Mouse (Mus musculus) left cerebral cortex, adult 8-10 months (tissue): ENCODE measurements around the gene Plod1. TPM values are rescaled to one million over a fixed set of nuclear protein-coding genes. Genes with fewer than 3 reads are reported as not detected.
"Not testable (repeated sequence)": the region's sequence is repeated elsewhere in the genome, so short reads cannot be mapped to it uniquely, and the experiment has no call there.

Source experiments
- DNase-seq, 2 experiments: peaks; one replicate each; pipeline ENCODE4 v3.0.0; 2022; ENCODE audit warnings: low spot score in 2 of 2
- total RNA-seq, 4 experiments: library from RNA; stranded (reverse); gene quantifications; 2 replicates each; pipeline ENCODE4 v1.2.4; 2022

The Plod1 gene
- total RNA-seq, 4 experiments from 2014 or later = 12.1 to 16.3 (median 14.1) TPM

DNA sequence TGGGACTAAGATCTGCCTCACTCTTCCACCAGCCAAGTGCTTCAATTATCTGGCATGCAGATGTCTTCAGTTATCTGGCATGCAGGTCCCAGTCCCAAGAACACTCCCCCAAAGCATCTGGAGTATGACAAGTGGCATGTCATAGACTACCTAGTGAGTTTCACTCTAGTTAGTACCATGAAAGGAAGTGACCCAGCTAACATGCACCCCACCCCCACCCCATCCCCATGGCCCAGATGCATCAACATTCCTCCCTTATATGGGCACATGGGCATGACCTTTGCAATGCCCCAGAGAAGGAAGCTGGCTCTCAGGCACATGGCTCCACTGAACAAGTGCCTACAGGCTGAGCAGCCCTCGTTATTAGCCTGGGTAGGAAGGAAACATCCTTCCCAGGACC lies 40.2 kb downstream of the Plod1 start:
- DNase-seq = no peak

DNA sequence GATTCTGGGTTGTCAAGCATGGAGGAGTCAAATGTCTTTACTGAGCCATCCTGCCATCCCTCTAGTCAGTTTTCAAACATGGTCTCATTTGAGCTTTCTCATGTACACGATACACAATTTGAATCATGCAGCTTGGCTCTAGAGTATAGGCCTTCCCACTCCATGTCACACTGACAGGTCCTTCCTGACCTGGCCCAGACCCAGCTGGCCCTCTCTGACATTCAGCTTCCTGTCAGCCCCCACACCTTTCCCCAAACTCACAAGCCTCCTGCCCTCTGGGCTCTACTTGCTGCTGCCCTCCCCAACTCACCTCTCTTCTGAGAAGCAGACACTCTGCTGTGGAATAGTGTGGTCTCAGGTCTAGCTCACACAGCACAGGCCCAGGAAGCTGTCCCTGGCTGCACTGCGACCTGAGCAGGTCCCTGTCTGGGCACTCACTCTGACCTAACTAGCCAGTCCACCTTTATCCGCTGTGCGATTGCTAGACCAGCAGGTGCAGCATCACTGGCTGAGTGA lies 40.7 kb downstream of the Plod1 start:
- DNase-seq = no peak

DNA sequence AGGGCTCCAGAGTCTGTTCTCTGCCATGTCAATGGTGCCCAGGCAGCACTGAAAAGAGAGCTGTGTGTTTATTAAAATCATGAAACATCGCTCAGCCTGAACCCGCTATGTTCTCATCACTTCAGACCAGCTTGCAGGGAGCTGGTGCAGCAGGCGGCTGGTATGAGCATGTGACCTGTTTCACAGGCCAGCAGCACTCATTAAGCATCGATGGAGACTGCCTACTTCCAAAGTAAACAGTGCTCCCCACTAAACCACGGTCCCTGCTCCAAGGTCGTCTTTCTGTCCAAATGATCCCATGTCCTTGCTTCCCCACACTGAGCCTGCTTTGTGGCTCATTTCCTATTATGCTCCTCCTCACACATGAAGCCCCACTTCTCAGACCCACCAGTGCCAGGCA lies 46.2 kb downstream of the Plod1 start:
- no peak for DNase-seq

DNA sequence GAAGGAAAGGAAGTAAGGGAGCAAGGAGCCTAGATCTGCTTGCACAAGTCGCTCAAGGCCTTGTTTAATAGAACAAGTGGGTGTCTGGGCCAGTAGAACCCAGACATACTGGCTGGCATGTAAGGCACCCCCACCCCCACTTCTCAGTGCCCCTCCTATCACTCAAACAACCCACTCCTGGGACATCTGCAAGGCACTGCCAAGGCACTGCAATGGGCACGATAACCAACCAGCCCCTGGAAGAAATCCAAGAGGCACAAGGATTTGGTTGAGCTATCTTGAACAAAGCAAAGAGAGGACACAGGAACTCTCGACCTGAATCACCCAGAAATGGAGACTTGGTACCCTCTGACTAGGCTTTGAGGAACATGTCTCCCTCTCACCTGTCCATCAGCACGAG lies 48.3 kb downstream of the Plod1 start:
- no peak for DNase-seq

DNA sequence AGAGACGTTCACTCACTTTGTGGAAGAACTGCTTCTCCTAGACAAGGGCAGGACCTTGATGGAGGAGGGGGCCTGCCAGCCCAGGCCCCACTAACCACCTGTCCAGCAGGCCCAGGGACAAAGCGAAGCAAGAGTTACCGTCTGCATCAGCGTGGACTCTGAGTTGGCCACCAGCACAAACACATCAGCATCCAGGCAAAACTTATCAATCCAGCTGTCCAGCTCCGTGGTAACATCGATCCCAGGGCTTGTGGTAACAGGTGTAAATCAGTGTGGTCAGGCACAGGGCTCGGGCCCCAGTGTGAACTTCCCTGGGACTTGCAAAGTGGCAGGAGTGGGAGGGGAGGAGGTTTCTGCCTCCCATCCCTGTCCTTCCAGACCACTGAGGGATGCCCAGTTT lies 49.3 kb downstream of the Plod1 start:
- DNase-seq = no peak

DNA sequence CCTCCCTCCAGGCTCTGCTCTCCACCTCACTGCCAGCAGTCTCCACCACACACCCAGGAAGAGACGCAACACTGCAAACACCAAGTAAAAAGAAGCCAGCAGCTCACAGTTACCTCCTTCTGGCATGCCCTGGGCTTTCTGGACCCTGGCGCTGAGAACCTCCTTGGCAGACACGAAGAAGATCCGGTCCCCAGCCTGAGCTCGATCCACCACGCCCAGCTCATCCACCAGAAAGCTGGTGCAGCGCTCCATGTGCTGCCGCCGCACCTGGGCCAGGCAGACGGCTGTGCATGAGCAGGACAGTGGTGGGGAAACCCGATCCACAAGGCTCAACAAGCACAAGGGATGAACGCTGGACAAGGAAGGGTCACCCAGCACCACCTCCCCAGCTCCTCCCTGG lies 50.4 kb downstream of the Plod1 start:
- no peak for DNase-seq

DNA sequence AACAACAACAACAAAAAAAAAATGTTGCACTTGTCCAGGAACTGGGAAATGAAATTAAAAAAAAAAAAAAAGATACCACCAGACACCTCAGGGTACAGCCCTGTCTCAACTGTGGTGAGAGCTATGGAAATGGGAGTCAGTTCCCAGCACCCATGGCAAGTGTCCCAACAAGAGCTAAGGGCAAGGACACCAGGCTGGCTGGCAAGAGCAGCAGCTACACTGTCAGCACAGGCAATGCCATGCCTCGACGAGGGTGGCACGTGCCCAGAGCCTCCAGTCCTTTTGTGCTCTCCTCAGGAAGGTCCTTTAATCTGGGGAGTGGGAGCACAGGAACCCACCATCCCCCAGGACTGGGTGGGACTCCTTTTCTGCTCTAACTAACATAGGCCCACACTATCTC lies 52.4 kb downstream of the Plod1 start:
- no peak for DNase-seq

DNA sequence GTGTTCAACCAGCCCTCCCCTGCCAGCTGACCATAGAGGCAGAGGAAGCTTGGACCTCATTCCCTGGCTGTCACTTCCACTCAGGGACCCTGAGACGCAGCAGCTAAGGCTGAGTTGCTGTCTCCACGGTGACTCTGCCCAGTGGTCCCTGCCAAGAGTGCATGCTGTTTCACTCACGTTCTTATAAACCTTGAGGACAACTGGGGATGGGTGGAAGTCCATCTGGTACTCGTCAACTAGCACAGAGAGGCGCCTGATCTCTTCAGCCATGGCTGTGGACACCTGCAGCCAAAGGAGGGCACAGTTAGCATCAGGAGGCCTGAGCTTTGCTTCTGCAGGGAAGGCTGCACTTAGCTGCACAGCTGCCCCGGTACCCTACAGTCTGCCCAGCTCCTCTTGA lies 53.5 kb downstream of the Plod1 start:
- DNase-seq = no peak

DNA sequence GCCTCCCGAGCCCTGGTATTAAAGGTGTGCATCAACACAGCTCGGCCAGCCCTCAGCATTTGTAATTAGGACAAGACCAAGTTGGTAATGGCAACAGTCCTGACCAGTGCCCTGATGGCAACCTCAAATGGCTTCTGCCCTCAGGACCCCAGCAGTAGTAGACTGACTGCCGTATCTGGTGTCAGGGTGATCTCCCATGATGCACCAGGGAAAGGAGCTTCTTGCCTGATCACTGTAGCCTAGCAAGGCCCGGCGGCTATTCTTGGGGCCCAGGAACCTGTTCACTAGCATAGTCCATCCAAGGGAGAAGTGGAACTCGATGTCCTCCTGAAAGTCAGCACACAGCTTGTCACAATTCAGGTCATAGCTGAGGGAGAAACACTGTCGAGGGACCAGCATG lies 54.8 kb downstream of the Plod1 start:
- DNase-seq = no peak

DNA sequence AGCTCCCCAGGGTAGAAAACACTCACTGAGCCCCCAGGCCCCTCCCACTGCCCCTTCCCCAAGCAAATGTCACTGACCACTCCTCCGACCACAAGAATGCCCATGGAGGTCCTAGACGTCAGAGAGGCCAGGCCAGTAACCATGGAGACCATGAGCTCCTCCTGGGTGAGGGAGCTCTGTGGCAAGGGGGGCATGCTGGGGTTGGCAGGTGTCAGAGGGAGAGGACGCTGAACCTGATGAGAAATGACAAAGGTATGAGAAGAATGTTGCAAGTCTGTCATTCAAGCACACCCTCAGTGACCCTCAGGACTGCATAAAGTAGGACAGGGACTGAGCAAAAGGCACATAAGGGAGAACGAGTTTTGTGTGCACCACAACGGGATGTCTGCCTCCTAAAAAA lies 56.7 kb downstream of the Plod1 start:
- no peak for DNase-seq

DNA sequence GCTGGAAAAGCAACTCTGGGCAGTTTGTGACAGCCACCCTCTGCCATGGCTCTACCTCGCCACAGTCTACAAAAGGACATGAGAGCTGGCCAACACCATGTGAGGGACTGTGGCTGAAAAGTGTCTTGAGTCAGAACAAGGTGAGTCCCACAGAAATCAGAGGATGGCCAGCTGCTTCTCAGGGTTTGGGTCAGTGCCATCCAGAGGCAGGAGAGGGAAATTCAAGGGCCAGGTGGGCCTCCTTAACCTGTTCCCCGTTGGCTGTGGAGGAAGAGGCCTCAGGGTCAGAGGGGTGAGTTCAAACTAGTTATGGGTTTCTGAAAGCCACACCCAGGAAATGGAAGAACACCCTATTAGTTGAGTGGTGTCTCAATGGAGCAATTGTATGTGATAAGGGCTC lies 57.1 kb downstream of the Plod1 start:
- no peak for DNase-seq

DNA sequence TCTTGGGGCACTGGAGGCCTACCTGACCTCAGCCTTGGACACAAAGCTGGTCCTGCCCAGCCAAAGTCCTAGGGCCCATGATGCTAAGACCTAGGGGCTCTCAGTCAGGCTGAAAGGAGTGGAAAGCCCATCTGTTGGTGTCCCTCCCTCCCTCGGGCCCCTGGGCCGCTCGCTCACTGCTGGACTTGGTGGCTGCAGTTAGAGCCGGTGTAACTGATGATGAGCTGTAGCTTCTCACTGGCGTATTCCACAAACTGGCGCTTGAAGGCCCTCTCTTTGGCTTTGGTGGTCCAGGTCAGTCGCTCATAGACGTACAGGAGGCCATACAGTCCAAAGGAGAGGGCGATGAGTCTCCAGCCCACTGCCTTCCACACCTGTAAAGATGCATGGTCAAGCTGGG lies 58.0 kb downstream of the Plod1 start:
- DNase-seq = no peak

DNA sequence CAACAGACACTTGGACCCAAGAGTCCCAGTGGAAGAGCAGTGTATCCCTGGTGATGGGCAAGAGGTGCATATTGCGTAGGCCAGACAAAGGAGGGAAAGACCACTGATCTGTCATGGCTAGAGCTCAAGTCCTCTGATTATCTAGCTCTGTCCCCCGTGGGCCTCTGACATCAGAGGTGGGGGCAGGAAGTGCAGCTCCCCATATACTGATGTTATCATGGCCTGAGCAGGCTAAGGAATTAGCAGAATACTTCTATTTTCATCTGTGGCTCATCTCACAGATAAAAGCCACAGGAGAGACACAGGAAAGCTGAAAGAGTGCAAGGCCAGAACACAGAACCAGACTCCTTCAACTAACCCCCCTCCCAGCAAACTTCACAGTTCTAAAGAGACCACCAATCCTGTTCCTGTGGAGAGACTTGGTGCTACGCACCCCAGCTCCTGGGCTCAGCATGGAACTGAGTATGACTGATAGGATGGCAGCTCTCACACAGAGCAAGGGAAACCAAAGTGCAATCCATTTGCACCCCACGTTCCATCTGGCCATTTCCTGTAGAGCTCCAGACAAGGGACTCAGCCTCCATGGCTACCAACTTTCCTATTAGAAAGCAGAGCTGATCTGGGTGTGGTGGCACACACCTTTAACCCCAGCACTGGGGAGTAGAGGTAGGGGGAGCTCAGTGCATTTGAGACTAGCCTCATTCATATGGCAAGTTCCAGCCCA lies 60.6 kb downstream of the Plod1 start:
- no peak for DNase-seq

DNA sequence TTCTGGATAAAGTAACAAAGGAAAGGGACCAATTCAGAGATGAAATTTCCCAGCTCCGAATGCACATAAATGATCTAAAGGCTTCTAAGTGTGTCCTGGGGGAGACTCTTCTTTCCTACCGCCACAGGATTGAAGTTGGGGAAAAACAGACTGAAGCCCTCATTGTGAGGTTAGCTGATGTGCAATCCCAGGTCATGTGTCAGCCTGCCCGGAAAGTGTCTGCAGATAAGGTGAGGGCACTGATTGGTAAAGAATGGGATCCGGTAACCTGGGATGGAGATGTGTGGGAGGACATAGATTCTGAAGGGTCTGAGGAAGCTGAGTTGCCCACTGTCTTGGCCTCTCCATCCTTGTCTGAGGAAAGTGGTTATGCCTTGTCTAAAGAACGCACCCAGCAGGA lies 67.3 kb downstream of the Plod1 start:
- no peak for DNase-seq

DNA sequence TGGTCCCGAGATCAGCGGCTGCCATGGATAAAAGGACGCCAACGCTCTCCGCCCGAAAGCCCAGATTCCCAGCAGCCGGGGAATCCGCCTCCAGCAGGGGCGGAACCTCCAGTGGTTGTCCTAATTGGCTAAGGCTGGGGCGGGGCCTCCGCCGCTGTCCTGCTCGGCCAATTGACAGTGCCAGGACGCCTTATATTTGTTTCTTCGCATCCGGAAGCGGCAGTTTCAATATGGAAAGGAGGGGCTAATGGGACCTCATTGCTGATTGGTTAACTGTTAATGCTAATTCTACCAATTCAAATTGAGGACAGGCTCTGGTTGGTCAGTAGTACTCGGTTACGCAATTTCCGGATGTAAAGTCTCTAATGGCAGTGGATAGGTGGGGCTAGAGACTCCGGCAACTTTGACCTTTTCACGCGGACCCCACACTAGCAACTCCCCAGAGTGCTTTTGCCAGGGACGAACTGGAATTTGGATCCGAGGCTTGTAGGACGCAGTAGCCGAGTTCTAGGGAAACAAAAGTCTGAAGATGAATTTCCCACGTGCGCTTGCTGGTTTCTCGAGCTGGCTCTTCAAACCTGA lies 68.0 kb downstream of the Plod1 start, which contains the start of the genes Miip and Fv1:
Gene Miip (minus strand): TSS at position 367 of the 582 bp plus-strand sequence.
Gene Fv1 (plus strand): TSS at position 530 of the 582 bp plus-strand sequence.
- peak; percentile 84 to 99 for DNase-seq

DNA sequence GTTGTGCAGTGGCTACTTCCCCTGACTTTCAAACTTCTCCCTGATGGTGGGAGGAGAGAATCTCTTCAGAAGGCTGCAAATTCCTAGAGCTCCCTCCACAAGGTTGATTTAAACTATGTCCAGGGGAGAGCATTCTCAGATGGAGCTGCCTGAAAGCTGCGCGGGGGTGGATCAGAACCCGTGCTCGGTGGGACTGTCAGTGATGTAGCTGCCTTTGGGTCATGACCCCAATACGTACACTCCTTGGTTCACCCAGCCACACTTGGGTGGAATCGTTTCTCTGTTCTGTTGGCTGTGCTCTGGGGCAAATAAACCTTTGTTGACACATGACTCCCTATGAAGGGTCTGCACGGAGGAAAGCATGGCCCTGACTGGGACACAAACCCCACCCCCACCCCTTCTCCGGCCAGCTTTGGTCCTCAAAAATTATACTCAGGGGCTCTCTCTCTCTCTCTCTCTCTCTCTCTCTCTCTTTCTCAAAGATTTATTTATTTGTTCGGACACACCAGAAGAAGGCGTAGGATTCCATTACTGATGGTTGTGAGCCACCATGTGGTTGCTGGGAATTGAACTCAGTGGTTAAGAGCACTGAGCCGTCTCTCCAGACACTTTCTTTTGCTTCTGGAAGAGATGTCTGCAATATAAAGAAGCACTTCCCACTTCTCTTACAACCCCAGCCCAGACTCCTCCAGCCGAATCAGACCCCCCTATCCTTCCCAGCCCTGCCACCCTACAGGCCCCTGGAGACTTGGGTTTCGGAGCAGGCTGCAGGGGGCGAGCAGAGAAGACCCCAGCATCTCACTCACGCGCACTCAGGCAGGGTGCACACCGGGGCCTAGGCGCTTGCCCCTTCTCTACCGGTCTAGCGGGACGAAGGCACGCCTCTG lies 68.8 kb downstream of the Plod1 start:
- DNase-seq = no peak

DNA sequence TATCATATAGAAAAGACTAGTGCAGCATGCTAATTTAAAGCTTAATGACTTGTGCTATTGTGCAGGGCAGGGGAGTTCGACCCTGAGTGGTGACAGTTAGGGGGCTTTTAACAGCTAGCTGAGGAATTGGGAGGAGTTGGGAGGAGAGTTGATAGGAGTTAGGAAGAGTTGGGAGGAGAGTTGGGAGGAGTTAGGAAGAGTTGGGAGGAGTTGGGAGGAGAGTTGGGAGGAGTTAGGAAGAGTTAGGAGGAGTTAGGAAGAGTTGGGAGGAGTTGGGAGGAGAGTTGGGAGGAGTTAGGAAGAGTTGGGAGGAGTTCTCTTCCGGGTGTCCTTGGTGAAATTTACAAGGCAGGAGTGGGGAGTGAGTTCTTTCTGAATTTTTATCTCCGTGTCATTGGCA lies 69.8 kb downstream of the Plod1 start:
- not testable (repeated sequence) for DNase-seq

DNA sequence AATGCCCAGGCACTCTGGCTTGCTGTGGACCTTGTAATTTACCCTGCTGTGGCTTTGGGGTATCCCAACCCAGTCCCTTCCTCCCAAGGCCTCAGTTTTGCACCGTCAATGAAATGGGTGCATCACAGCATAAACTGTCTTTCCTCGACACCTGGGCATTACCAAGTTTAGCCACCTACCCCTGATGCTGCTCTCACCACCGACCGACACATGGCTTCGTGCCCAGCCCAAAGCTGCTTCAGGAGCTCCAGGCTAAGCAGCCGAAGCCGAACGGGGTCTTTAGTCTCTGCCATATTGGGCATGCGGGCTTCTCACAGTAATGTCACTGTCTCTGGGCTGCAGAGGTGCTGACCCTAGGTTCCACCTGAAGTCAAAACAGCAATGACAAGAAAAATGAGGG lies 70.5 kb downstream of the Plod1 start:
- DNase-seq = no peak

DNA sequence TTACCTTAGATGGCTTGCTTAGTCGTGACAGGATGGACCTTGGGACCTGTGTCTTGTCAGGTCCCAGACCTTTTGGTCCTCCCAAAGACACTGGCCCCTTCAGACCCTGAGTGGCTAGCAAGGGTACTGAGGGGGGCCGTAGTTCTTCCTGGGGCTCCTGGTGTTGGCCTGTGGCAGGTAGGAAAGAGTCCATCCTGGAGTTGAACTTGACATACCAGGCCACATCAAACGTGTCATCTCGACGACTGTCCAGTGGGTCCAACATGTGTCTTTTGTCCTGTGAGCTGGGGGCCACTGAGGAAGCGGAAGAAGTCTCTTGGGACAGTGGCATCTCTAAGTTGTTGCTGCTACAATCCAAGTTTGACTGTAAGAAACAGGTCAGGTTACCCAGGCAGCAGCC lies 70.9 kb downstream of the Plod1 start:
- DNase-seq = no peak

DNA sequence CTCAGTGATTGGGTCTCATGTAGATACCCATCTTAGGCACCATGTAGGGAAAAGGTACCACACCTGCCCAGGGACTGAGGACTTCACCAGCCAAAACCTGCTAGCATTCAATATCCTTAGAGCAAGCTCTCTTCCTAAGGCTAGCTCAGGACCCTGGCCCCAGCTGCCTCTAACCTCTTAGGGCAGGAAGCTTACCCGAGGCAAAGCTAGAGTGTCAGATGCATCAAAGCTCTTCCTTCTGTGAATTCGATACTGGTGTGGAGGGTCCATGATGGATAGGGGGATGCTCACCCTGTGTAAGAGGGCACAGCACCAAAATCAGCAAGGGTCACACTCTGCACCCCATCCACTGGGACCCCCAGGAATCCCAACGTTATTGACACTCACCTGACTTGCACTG lies 74.5 kb downstream of the Plod1 start:
- no peak for DNase-seq
